Mouse (Mus musculus): ENCODE data around the gene Snap29.

Gene Snap29

GRCm38 (mm10) chr16:17474761-17475160 is 69.0 kb downstream of the Snap29 start:
- DNase-seq: no peak

- DNase-seq: no peak
Observed at GRCm38 (mm10) chr16:17475326-17475725, 69.5 kb downstream of the Snap29 start.

GRCm38 (mm10) chr16:17478331-17478943 is 72.7 kb downstream of the Snap29 start:
- no peak for DNase-seq
